Mouse (Mus musculus): Measurements from ENCODE around the gene Sult6b2. TPM values are rescaled to one million over a fixed set of nuclear protein-coding genes. Genes with fewer than 3 reads are reported as not detected.

The Sult6b2 gene
- not detected in 2 replicates for polyA plus RNA-seq (2012; ENCODE audit: insufficient read depth, insufficient read length, missing spikeins)

GRCm38 (mm10) chr6:142804402-142804801, at the start of gene Sult6b2:
Sult6b2 (minus strand) TSS chr6:142804502.
- H3K4me3 ChIP-seq (ENCODE audit: insufficient read depth, low read length): no peak within 1 kb of the TSS
- TF ChIP-seq CTCF (IDR thresholded peaks at IDR 0.05; ENCODE audit: low read depth, low read length) (no peak), POLR2A (IDR thresholded peaks at IDR 0.05; ENCODE audit: borderline replicate concordance, low read depth, low read length) (no peak)
- H3K27ac ChIP-seq (ENCODE audit: insufficient read depth, low read depth, low read length): no peak within 1 kb of the TSS
- H3K4me1 ChIP-seq (ENCODE audit: control insufficient read depth, insufficient read depth, low read length): peaks cover 15% of the 10 kb centered on the region

DNA sequence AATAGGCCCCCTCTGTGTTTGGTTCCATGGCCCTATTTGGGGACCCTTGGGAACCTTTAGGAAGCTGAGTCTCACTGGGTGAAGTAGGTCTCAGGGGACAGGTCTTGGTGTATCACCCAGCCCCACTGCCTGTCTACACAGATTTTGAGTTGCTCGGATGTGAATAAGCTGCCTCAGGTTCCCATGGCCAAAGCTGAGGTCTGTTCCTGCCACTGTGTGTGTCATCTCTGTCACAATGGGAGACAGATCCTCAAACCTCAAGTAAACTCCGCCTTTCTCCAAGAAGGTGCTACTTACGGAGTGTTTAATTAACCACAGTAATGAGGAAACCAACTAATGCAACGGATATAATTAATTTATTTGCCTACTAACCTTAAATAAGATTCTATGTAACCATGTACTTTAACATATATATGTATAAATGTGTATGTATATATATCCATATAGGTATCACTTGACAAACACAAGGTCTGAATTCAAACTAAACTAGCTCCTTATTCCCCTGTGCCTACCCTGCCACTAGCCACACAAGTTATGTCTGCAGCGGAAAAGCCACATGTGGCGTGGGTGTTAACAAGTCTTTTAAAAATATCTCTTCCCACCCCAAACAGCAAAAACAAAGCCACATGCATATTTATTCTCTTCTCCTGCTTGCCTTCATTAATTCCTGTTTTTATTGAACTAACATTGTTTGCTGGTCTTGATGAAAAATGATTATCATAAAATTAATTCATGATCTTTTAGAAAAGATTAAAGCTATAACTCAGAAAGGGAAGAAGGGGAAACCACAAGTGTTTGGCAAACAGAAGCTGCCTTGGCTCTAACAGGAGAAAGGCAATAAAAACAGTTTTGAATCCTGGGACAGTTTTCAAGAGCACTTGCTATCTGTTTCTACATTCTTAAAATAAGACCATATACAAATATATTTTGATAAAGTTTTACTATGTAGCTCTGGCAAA, 48.4 kb upstream of the Sult6b2 start:
- no peak for TF ChIP-seq POLR2A (IDR thresholded peaks at IDR 0.05; ENCODE audit: borderline replicate concordance, low read depth, low read length)
- TF ChIP-seq CTCF (IDR thresholded peaks at IDR 0.05; ENCODE audit: low read depth, low read length): no peak
- Histone ChIP-seq H3K27ac (ENCODE audit: insufficient read depth, low read depth, low read length) (no peak overlapping the region), H3K4me3 (ENCODE audit: insufficient read depth, low read length) (no peak overlapping the region), H3K4me1 (ENCODE audit: control insufficient read depth, insufficient read depth, low read length) (no peaks in the 10 kb centered on the region)

DNA sequence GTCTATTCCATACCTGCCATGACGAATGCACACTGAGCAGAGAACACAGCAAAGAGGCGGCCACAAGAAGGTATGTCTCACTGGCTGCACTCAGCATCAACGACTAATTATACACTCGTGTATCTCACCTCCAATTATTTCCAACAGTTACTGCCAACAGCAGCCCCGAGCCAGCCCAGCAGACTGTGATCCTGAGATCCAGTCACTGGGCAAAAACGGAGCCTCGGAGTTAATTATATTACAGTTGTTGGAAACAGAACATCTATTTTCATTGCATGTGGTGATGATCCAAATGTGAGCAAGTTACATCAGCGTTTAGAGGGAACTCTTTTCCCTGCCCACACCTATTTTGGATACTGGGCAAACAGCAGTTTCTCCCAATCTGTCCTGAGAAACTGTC, 46.1 kb upstream of the Sult6b2 start:
- TF ChIP-seq CTCF (IDR thresholded peaks at IDR 0.05; ENCODE audit: low read depth, low read length): no peak
- no peak for TF ChIP-seq POLR2A (IDR thresholded peaks at IDR 0.05; ENCODE audit: borderline replicate concordance, low read depth, low read length)
- no peaks in the 10 kb centered on the region for H3K4me1 ChIP-seq (ENCODE audit: control insufficient read depth, insufficient read depth, low read length)
- H3K27ac ChIP-seq (ENCODE audit: insufficient read depth, low read depth, low read length): no peak overlapping the region
- H3K4me3 ChIP-seq (ENCODE audit: insufficient read depth, low read length): no peak overlapping the region

DNA sequence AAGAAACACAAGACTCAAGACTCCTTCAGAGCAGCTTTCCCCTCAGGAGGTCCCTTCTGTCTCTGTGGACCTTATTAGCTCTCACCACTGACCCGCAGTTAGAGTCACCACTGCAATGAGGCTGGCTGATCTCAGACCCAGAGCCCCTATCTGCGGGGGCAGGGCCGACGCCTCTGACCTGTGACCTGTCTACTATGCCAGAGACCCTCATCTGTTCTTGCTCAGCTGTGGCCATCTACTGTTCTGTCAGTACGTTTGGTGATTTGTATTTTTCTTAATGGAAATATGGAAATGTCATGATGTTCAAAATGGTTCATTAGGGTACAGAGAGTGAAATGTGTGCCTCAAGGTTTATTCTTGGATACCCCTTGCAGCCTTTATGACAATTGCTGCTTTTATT, 45.0 kb upstream of the Sult6b2 start:
- Histone ChIP-seq H3K27ac (ENCODE audit: insufficient read depth, low read depth, low read length) (no peak overlapping the region), H3K4me3 (ENCODE audit: insufficient read depth, low read length) (no peak overlapping the region), H3K4me1 (ENCODE audit: control insufficient read depth, insufficient read depth, low read length) (no peaks in the 10 kb centered on the region)
- TF ChIP-seq POLR2A (IDR thresholded peaks at IDR 0.05; ENCODE audit: borderline replicate concordance, low read depth, low read length) (no peak), CTCF (IDR thresholded peaks at IDR 0.05; ENCODE audit: low read depth, low read length) (no peak)

DNA sequence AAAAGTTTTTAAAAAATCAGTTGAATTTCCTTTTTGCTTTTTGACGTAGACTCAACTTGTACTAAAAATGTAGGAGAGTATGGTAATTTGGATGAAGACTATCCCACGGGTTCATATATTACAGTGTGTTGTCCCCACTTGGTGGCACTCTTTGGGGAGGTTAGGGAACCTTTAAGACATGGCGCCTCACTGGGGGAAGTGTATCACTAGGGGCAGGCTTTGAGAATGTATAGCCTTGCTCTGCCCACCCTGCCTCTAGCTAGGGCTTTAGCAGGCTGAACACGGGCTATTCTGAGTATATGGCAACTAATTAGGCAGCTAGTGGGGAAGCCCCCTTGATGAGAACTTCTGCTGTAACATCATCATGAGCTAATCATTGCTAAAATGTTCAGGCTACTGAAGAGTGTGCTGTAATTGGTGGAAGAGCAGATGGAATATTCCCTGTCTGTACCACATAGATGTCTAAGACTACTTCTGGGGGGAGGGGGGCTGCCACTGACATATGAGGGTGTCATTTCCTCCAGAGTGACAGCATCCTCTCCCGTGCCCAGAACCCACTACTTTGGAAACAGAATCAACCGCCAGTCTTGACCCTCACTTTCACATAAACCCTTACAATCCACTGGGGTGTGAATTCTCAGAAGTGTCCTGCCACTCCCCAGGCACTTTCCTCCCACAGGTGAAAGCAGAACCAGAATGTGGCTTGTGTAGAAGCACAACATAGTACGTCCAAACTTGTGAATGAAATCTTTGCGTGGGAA, 43.8 kb upstream of the Sult6b2 start:
- no peak overlapping the region for H3K4me3 ChIP-seq (ENCODE audit: insufficient read depth, low read length)
- TF ChIP-seq CTCF (IDR thresholded peaks at IDR 0.05; ENCODE audit: low read depth, low read length) (no peak), POLR2A (IDR thresholded peaks at IDR 0.05; ENCODE audit: borderline replicate concordance, low read depth, low read length) (no peak)
- H3K27ac ChIP-seq (ENCODE audit: insufficient read depth, low read depth, low read length): no peak overlapping the region
- no peaks in the 10 kb centered on the region for H3K4me1 ChIP-seq (ENCODE audit: control insufficient read depth, insufficient read depth, low read length)

- Histone ChIP-seq H3K4me3 (ENCODE audit: insufficient read depth, low read length) (no peak overlapping the region), H3K4me1 (ENCODE audit: control insufficient read depth, insufficient read depth, low read length) (no peaks in the 10 kb centered on the region), H3K27ac (ENCODE audit: insufficient read depth, low read depth, low read length) (no peak overlapping the region)
- no peak for TF ChIP-seq POLR2A (IDR thresholded peaks at IDR 0.05; ENCODE audit: borderline replicate concordance, low read depth, low read length)
- TF ChIP-seq CTCF (IDR thresholded peaks at IDR 0.05; ENCODE audit: low read depth, low read length): no peak
Measured at GRCm38 (mm10) chr6:142846855-142847254, 42.6 kb upstream of the Sult6b2 start.

DNA sequence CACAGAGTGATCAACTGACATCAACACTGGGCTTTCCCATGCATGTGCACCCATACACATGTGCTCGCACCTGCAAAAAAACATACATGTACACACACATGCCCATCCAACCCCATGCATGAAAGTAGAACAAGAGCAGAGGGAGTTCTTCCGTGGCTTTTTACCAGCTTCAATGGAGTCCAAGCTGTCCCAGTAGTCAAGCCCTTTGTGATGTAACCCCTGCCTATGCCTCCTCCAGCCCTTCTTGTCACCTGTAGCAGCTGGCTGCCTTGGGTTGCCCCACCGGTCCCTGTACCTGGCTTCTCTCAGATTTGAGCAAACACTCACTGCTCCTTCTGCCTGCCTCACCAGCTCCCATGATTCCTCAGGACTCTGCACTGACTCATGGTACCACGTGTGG, 40.8 kb upstream of the Sult6b2 start:
- Histone ChIP-seq H3K4me1 (ENCODE audit: control insufficient read depth, insufficient read depth, low read length) (no peaks in the 10 kb centered on the region), H3K27ac (ENCODE audit: insufficient read depth, low read depth, low read length) (no peak overlapping the region), H3K4me3 (ENCODE audit: insufficient read depth, low read length) (no peak overlapping the region)
- TF ChIP-seq CTCF (IDR thresholded peaks at IDR 0.05; ENCODE audit: low read depth, low read length) (no peak), POLR2A (IDR thresholded peaks at IDR 0.05; ENCODE audit: borderline replicate concordance, low read depth, low read length) (no peak)

- H3K4me3 ChIP-seq (ENCODE audit: insufficient read depth, low read length): no peak overlapping the region
- H3K27ac ChIP-seq (ENCODE audit: insufficient read depth, low read depth, low read length): no peak overlapping the region
- TF ChIP-seq CTCF (IDR thresholded peaks at IDR 0.05; ENCODE audit: low read depth, low read length) (no peak), POLR2A (IDR thresholded peaks at IDR 0.05; ENCODE audit: borderline replicate concordance, low read depth, low read length) (no peak)
- H3K4me1 ChIP-seq (ENCODE audit: control insufficient read depth, insufficient read depth, low read length): no peaks in the 10 kb centered on the region
Measured at GRCm38 (mm10) chr6:142844061-142844460, 39.8 kb upstream of the Sult6b2 start.

DNA sequence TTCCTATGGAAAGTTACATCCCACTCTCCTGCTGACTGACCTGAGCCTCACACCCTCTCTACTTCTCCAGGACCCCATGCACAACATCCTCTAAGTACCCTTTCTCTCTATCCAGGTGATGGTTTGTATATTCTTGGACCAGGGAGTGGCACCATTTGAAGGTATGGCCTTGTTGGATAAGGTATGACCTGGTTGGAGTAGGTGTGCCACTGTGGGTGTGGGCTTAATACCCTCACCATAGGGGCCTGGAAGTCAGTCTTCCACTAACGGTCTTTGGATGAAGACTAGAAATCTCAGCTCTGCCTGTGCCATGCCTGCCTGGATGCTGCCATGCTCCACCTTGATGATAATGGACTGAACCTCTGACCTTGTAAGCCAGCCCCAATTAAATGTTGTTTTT, 34.2 kb upstream of the Sult6b2 start:
- TF ChIP-seq CTCF (IDR thresholded peaks at IDR 0.05; ENCODE audit: low read depth, low read length): no peak
- no peak for TF ChIP-seq POLR2A (IDR thresholded peaks at IDR 0.05; ENCODE audit: borderline replicate concordance, low read depth, low read length)
- H3K4me3 ChIP-seq (ENCODE audit: insufficient read depth, low read length): no peak overlapping the region
- H3K4me1 ChIP-seq (ENCODE audit: control insufficient read depth, insufficient read depth, low read length): no peaks in the 10 kb centered on the region
- H3K27ac ChIP-seq (ENCODE audit: insufficient read depth, low read depth, low read length): no peak overlapping the region

- TF ChIP-seq CTCF (IDR thresholded peaks at IDR 0.05; ENCODE audit: low read depth, low read length) (no peak), POLR2A (IDR thresholded peaks at IDR 0.05; ENCODE audit: borderline replicate concordance, low read depth, low read length) (no peak)
- Histone ChIP-seq H3K4me3 (ENCODE audit: insufficient read depth, low read length) (no peak overlapping the region), H3K27ac (ENCODE audit: insufficient read depth, low read depth, low read length) (no peak overlapping the region), H3K4me1 (ENCODE audit: control insufficient read depth, insufficient read depth, low read length) (peaks cover under 1% of the 10 kb centered on the region)
Measured at GRCm38 (mm10) chr6:142837326-142837725, 33.0 kb upstream of the Sult6b2 start.

Data from bone marrow macrophage, adult 2 months (primary cell).